Mouse (Mus musculus) ovary, postnatal 14 days (tissue): ENCODE measurements at regions not wholly inside any gene's neighbourhood (a gene's known extent, or its start where the extent isn't known, plus 50 kb on each side); places are given as distances from the start of the nearest gene placed in this dataset.
A peak's percentile ranks its signal among the peaks of the same experiment; 100 is the strongest.

ENCODE experiments used
- DNase-seq: peaks from one replicate; pipeline ENCODE4 v3.0.0; 2022; ENCODE audit warnings: low spot score

DNA sequence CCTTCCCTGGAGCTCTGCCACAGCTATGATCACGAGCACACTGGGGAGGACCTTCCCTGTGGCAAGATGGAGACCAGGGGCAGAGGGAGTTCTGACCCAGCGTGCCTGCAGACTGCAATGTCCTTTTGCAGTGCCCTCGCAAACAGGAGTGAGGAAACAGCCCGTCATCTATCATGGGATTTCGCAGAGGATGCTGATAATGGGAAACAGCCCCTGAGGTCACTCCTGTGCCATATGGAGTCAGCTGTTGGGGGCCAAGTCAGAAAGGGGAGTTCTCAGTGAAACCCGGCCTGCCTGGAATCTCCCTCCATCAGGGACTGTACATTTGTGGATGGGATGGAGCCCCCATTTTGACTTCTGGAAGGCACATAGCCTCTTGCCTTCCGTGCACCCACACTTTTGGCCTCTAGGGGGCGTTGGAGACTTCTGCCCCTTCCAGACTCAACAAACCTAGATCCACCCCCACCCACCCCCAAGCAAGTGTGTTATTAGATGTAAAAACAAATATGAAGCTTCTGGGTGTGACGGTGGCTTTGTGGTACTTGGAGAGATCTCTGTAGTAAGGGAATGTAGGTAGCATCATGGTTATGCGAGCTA is 98.1 kb downstream of the Kdr start:
- no peak for DNase-seq

DNA sequence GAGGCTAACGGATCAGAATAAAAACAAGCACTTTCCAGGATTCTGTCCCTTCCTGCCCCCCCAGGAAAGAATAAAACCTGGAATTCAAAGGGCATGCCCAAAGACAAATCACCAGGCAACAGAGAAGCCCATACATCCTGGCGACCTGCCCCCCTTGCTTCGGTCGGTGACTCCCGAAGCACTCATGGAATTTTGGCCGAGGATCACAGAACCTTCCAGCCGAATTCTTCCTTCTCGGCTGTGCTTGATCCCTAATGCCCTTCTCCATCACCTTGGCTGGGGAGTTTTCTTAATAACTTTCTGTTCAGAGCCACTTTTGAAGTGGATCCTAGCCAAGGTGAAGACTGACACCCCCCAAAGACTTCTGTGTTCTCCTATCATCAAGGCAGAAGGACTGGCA is 99.9 kb downstream of the Kdr start:
- no peak for DNase-seq

DNA sequence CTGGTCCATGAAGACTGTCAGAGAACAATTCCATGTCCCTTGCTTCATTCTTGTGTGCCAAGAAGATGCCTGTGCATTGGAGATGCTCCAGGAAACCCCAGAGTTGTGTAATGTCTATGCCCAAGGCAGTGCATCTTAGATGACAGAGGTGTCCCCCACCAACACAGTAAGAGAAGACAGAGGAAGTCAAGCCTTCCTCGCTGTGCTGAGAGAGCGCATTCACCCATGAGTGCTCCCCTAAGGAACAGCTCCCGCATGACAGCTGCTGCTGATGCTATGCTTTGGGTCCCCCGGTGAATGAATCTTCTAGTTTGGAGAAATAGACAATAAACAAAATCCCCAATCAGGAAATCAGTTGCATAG is 100.7 kb downstream of the Kdr start:
- DNase-seq, result no peak

DNA sequence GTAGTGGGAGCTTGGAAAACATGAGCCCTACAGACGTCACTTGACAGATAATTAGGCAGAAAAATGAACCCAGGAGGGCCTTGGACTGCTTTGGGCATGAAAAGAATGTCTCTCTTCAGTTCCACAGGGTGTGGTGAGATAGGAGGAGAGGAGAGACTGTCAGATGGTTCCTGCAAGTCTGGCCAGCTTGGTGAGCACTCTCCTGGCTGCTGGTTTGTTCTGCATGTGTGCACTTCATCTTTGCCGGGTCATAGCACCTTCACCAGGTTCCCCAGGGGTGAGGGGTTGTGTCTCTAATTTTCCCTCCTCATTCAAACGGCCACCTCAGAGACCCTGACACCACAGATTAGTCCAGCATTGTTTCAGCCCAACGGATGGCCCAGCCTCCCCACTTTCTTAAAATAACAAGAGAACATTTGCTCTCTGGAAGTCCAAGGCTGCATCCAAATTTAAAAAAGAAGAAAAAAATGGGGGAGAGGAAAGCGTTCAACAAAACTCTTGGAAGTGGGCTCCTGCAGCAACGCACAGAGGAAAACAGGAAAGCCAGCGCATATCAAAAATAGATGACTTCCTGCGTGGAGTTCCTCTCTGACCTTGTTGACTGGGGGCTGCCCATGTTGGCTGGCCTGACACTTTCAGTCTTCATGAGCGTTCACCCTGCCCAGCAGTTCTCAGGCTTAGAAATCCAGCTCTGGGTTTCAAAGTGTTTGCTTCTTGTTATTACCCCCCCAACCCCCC is 101.2 kb downstream of the Kdr start:
- no peak for DNase-seq

DNA sequence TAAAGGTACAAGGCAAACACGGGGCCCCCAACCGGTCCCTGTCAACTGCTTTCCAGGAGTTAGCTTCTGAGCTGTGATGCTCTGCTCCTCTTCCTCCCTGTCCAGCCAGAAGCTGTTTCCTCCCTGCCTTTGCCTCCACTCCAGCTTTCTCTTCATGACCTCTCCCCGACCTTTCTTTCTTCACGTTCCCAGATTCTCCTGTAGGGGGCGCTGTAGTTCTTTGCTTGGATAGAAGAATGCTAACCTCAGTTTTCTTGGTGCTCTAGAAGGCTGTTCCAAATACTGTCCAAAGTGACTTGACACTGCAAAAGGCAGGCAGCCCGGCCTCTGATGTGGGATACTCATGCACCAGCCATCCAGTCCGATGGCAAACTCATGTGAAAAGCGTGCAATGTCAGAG is 107.1 kb downstream of the Kdr start:
- DNase-seq, result peak; percentile 86

DNA sequence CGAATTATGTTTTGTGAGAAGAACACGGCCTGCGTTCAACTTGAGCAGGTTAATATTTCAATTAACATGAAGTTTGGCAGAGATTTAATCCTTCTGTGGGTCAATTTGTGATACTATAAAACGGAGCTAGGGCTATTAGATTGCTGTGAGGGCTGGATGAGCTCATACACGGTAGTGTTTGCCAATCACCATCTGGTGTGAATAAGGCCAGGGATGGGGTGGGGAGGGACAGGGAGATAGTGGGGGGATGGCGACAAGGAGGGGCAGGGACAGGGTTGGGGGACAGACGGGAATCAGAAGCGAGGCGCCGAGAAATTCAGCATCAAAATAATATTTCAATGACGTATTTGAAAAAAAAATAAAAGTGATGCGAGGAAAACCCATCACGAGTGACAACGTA is 107.6 kb downstream of the Kdr start:
- DNase-seq, result no peak

DNA sequence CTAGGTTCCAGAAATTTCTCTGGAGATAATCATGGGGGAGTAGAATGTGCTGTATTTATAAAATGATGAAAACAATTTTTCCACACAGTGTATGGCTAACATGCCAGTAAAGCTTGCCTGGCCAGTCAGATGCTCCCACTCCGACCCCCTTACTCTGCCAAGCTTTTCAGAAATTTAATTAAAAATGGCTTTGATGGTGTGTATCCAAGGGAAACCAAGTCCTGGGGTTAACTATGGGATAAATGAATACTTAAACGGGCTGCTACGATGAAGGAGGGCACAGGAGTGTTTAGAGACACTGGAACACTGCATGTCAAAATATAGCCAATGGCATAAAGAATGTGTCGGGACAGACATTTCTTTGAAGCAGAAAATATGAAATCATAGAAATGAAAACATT is 108.7 kb downstream of the Kdr start:
- no peak for DNase-seq

DNA sequence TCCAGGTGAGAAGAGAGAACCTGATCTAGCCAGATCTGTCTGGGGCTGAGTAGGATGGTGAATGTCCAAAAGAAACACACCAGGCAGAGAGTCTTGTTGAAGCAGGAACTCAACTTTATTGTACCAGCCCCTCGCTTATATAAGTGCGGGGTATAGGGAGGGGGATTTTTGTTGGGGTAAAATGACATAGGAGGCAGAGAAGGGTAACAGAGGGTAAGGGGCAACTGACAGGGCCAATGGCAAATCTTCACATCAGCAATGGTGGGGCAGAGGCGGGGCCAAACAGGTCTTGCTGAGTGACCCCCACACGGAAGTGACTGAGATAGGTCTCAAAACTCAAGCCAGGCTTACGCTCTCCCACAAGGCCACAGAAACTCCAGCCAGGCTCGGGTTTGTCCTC is 113.2 kb downstream of the Kdr start:
- DNase-seq, result no peak

DNA sequence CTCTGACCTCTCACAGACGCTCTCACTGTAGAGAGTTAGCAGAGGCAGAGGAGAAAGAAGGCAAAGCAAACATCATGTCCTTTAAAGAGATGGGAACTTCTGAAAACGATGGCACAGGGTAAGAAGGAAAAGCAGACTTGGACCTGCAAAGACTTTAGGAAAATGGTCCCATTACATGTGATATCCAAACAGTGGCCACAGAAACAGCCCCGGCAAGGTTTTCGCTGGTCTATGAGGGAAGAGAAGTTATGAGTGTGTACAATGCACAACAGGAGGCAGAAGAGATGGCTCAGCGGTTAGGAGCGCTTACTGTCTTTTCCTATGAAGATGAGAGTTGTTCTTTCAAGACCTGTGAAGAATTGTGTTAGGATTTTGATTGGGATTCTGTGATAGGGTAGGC is 114.9 kb downstream of the Kdr start:
- no peak for DNase-seq

DNA sequence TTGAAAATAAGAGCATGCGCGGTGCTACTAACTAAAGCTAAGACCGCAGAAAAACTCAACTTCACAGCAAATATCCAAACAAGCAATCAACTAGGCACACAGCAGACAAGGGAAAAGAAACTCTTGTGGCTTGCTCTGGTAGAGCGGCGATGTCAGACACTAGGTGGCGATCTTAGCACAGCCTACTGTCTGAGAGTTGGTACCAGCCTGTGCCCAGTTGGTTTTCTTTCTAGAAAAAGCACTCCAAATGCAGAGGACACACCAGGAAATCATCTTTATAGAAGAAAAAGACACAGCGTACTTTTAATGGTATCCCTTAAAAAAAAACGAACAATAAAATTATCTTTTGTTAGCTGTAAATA is 115.6 kb downstream of the Kdr start:
- peak; percentile 50 for DNase-seq

DNA sequence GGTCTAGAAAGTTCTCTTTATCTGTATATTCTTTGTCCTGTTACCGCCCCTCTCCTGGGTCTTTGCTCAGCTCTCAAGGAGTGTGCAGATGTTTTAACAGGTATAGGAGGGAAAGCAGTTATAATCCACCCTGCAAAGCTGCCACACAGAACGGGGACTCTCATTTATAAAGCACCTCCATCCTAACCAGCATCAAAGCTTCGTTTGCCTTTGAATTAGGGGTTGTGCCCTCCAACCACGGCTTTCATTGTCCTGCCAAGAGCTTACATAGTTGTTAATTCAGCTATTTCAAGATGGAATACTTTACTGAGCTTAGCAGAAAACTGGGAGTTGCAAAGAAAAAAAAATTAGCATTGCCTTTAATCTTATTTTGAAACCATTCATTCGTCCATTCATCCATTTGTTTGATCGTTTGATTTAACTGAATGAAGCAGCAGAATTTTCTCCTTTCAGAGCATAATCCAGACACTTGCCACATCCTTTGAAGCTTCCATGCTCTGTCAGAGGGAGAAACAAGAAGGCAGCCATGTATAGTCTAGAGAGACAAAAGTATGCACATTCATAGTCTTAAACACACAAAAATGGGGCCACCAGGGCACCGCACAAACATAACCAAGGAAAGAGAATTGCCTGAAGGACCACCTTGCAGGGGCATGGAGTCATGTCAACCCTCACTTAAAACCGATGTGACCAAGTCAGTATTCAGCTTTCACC is 116.2 kb downstream of the Kdr start:
- DNase-seq, result no peak

DNA sequence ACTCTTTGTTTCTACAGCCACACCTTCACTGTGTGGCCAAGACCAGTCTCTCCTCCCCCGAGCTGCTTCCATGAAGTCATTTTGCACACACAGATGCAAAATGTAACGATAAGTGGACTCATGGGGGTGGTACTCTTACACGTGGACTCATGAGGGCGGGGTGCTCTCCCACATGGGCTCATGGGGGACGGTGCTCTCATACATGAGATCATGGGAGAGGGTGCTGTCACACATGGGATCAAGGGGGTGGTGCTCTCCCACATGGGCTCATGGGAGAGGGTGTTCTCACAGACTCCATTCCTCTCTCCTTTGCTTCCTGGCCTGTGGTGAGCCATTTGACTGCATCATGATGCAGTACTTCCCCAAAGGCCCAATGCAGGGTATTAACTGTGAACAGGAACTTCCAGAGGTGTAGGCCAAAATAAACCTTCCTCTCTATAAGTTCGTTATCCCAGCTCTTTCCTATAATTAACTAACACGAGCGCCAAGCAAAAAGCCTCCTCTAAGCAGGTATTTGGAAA is 118.9 kb downstream of the Kdr start:
- no peak for DNase-seq

DNA sequence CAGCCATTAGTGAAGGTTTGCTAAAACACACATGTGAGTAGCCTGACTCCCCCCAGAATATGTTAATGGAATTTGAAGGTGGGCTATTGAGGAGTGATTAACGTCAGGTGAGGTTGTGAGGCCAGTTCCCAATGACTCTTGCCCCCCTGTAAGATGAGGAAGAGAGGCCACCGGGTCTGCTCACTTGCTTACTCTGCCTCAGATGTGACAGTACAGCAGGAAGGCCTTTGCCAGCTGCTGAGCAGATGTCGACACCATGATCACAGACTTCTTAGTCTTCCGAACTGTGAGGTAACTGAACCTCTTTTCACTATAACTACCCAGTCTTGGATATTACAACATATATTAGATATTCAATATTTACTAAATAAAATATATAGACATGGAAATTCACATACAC is 127.4 kb downstream of the Kdr start:
- DNase-seq, result no peak

DNA sequence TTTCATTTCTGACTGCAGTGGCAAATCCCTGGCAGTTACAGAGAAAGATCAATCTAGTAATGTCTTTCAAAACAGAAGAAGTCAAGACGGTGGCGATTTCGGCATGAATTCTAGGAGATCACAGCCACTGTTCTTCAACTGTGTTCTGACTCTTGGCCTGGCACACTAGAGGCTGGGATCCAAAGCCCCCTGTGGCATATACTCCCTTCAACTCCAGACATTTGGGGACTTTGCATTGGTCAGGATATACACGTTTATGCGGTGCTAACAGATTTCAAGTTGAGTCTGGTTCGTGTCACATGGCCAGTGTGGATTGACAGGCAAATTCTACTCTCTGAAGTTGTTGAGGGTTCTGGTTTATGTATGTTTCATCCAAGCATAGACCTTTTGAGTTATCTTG is 130.3 kb downstream of the Kdr start:
- no peak for DNase-seq

DNA sequence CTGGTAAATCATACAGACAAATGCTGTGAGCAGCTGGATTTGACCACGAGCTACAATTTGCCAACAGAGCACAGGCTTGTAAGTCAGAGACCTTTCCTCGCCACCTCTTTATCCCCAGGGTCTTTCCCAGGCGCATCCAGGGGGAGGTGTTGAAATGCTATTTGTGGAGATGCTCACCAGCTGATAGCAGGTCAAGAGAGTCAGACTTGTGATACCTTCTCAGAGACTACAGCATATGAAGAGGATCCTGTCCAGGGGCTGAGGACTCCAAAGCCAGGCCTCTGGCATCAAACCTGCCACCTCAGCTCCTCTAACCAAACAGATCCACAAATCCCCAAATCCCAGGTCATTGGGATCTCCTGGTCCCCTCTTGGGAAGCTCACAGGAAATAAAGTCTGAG is 130.9 kb downstream of the Kdr start:
- no peak for DNase-seq

DNA sequence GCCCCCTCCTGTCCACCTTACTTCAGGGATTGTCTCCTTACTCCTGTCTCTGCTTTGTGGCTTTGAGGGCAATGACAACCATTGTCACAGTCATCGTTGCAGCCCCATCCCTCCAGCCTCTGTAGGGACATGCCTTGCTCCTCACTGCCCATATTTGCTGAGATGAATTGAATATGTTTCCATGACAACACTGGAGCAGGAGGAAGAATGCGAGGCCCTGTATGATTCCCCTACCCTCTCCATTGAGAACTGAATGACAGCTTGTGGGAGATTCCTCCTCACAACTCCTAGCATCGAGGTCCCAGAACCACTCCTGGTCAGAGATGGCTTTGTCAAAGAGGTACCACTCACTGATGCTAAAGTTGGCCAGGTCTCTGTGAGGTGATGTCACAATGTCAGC is 132.2 kb downstream of the Kdr start:
- DNase-seq, result no peak

DNA sequence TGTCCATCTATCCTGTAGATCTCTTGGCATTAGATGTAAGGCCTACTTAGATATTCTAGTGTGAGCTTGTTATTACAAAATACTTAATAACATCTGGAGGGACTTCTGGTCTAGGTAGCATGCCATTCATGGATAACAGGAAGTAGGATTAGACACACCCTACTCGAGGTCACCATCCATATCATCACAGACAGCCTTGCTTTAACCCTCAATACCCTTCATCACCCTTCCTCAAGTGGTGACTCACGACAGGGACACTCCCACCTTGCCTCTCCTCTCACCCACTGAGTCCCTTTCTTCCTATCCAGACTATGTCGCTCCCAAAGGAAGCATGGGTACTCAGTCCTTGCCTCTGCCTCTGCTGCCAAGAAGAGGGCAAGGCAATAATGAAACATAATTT is 134.5 kb downstream of the Kdr start:
- DNase-seq, result no peak

DNA sequence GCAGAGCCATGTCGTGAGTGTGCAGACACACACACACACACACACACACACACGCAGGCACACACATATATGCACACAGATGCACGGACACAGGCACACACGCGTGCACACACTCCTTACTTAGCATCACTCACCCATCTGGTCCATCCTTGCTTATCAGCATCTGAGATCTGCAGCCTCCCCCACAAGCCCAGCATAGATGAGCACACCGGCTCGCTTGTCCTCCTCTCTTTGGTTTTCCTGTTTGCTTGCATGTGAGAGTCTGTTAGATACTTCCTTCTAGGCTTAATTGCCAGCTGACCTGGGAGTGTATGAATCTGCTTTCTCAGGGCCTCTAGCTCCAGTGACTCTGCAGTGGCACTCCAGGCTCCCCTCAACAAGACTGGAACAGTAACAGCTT is 137.8 kb downstream of the Kdr start:
- DNase-seq, result no peak

DNA sequence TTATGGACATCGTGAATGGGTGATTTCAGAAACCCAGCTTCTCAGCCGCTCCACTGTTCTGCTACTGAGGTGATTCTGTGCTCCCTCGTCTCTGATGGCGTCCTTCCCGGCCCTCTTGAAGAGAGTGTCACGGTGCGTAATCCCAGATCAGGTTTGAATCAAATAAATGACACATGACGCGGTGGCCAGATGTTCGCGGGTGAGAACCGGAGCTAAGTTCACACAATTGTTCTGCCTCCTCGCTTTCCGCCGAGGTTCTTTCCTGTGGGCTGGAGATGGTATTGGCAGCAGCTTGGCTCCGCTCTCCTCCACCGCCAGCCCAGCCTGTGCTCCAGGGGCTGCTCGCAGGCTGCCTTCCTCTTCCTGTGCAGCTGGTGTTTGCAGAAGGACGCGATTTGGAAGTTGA is 142.7 kb downstream of the Kdr start:
- peak; percentile 15 for DNase-seq

DNA sequence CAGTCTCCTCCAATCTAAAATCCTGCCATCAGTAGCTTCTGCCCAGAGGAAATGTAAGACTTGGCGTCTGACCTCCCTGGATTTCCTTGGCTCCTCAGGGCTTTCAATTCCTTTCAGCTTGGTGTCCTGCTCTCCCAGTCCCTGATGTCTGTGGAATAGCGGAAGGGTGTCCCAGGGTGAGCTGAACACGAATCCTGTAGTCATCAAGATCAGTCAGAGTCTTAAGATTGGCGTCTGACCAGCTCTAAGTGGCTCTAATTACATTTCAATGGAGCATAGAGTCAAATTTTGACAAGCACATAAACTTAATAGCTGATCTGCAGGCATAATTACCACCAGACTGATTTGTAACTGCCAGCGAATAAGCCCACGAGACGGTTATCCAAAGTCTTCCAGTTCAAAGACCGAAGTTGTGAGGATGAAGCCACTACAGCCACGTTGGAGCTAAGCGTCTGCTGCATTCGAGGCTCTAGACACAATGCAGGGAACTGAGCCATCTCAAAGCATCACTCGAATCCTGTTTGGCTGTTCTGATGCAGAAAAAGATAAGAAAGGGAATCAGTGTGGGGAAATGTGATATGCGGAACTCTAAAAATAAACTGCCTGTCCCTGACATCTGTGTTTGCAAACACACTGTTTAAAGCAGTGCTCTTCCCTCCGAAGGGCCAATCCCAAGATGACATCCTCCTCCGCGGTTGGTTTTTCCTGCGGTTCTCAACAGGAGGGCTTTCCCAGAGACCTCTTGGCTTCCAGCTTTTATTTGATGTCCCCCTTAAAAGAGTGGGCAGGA is 143.3 kb downstream of the Kdr start:
- DNase-seq, result no peak

DNA sequence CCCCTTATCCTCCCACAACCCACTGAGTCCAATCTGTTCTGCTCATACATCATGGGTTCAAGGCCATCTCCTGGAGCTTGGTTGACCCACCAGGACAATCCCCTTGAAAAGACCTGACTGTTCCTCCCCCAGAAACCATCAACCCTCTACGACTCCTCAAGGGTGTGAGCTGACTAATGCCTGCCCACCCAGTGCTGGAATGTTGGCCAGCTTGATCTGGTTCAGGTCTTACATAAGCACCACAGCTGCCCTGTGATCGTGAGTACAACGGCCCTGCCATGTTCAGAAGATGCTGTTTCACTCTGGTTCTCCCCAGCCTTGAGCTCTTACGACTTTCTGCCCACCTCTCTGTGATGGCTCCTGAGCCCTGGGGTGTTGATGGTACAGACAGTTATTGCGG is 145.9 kb downstream of the Kdr start:
- no peak for DNase-seq

DNA sequence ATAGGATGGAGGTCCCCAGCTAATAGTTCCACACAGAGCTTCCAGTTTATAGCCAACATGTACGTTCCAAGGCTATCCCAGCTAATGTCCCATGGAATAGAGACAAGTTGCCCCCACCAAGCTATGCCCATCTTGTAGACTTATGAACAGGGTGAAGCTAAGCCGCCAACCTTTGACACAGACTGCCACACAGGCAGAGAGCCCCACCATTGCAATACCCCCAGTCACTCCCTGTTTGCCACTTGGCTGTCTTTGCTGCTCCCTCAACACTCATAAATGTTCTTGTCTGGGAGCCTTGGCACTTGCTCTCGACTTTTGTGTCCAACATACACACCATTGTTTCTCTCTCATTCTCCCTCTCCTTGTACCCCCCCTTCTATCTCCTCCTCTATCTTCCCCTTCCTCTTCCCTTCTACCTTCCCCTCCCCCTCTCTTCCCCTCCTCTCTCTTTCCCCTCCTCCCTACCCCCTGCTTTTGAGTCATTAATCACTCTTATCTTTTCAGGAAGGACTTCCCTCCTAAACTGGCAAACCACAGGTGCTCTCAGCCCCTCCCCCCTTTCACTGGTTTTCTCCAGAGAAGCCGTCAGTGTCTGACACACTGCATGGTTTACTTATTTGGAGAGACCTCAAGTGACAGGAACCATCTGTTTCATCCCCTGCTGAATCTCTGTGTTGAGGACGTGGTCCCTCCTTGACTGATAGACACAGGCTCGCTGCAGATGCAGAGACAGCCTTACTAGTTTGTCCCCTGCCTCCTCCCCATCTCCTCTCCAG is 148.2 kb downstream of the Kdr start:
- no peak for DNase-seq
